Mouse (Mus musculus) lung, postnatal 0 days (tissue): ENCODE results near the gene Tnni1.
A peak's percentile ranks its signal among the peaks of the same experiment; 100 is the strongest.

Experiments used
- CTCF ChIP-seq: IDR thresholded peaks from 2 replicates; pipeline ENCODE4 v1.5.1; 2016; ENCODE audit warnings: antibody characterized with exemption, mild to moderate bottlenecking
- EP300 ChIP-seq: IDR thresholded peaks from 2 replicates; pipeline ENCODE4 v1.6.1; 2016; ENCODE audit warnings: antibody characterized with exemption, mild to moderate bottlenecking, control low read depth

DNA sequence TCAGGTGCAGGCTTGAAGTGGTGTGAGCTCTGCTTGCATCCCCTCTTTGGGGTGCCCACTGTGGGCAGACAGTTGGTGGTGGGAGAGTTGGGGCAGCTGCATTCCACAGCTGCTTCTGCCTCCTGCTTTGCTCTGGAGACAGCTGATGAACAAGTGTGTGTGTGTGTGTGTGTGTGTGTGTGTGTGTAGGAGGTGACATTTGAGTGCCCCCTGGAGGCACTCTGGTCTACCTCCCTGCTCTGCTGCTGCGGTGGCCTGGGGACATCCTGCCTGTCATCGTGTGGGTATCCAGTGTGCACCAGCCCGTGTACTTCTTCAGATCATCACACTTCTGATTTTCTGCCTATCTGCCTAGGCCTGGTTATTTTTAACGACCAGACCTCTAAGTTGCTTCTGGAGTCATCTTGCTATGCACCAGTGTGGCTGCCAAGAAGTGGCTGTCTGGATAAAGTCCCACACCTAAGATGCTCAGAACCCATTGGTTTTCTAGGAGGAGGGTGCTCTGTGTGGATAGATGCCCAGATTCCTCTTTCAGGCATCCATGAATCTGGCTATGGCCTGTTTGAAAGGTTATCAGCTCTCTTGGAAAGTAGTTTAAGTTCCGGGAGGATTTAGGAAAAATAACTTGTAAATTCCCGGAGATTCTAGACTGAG lies 55.1 kb downstream of the Tnni1 start:
- peak; percentile 10; the same call in 1 of the 2 replicates for TF ChIP-seq CTCF
- TF ChIP-seq EP300: no peak
